Mouse (Mus musculus): Measurements from ENCODE around the gene Dusp22. TPM values are rescaled to one million over a fixed set of nuclear protein-coding genes. Genes with fewer than 3 reads are reported as not detected.

Gene Dusp22
- polyA plus RNA-seq, 1 experiment from 2014 or later = 19.7 TPM

- ATAC-seq = no peak
- CTCF ChIA-PET = interaction anchor here (1.2 kb wide), 1 partner anchor 14 kb away, joined by 3 read pairs; no protein-coding TSS in a partner anchor
- POLR2A ChIA-PET = no interaction called here
- no peak for TF ChIP-seq CTCF (IDR thresholded peaks at IDR 0.05)
- H3K27me3 ChIP-seq = peaks cover 10% of the 10 kb centered on the region
- no peak for DNase-seq (ENCODE audit: low read depth, low spot score)
- in situ Hi-C loops (cut with MboI; ENCODE audit: low pct_unique_long_range_greater_than_20kb) = no loop called here
These were observed 99.1 kb downstream of the Dusp22 start for GRCm38 (mm10) chr13:30758789-30759381.

- ATAC-seq = no peak
- ChIA-PET CTCF (no interaction called here), POLR2A (interaction anchor here (1.0 kb wide), 1 partner anchor 12 kb away, joined by 3 read pairs; the partner anchor contains the start of gene Irf4)
- no peak for DNase-seq (ENCODE audit: low read depth, low spot score)
- H3K27me3 ChIP-seq = peaks cover 10% of the 10 kb centered on the region
- no peak for TF ChIP-seq CTCF (IDR thresholded peaks at IDR 0.05)
- in situ Hi-C loops (cut with MboI; ENCODE audit: low pct_unique_long_range_greater_than_20kb) = no loop called here
These were observed 100.7 kb downstream of the Dusp22 start for GRCm38 (mm10) chr13:30760374-30761090.

Other genes starting within 250 kb of the Dusp22 start
- gene Uqcrfs1, start 114.6 kb upstream of the Dusp22 start, polyA plus RNA-seq (2021) = 277 TPM
- gene Irf4, start 89.2 kb downstream of the Dusp22 start, polyA plus RNA-seq (2021) = 0.15 TPM

Data from Patski (cell line).